Mouse (Mus musculus) naive thymus-derived CD4-positive, alpha-beta T cell, adult 2 months (primary cell): ENCODE measurements around the gene Ddhd1.

Experiments
- DNase-seq: peaks from one replicate; pipeline ENCODE4 v3.0.0-alpha.2; 2011; ENCODE audit warnings: low read depth

Ddhd1 gene

GRCm38 (mm10) chr14:45644786-45645185 is 13.2 kb downstream of the Ddhd1 start:
- no peak for DNase-seq

- DNase-seq = no peak
Measured at GRCm38 (mm10) chr14:45644202-45644601, 13.7 kb downstream of the Ddhd1 start.

- DNase-seq = no peak
Measured at GRCm38 (mm10) chr14:45643461-45643860, 14.5 kb downstream of the Ddhd1 start.

GRCm38 (mm10) chr14:45642795-45643194 is 15.1 kb downstream of the Ddhd1 start:
- DNase-seq = no peak

- no peak for DNase-seq
Measured at GRCm38 (mm10) chr14:45642217-45642616, 15.7 kb downstream of the Ddhd1 start.

GRCm38 (mm10) chr14:45638717-45639116 is 19.2 kb downstream of the Ddhd1 start:
- DNase-seq = no peak

GRCm38 (mm10) chr14:45635496-45635895 is 22.4 kb downstream of the Ddhd1 start:
- no peak for DNase-seq

GRCm38 (mm10) chr14:45632756-45633537 is 25.0 kb downstream of the Ddhd1 start:
- DNase-seq = no peak

GRCm38 (mm10) chr14:45630544-45630943 is 27.4 kb downstream of the Ddhd1 start:
- DNase-seq = no peak

GRCm38 (mm10) chr14:45629938-45630337 is 28.0 kb downstream of the Ddhd1 start:
- no peak for DNase-seq

- DNase-seq = no peak
Measured at GRCm38 (mm10) chr14:45618351-45618750, 39.6 kb downstream of the Ddhd1 start.

GRCm38 (mm10) chr14:45616526-45616925 is 41.4 kb downstream of the Ddhd1 start:
- no peak for DNase-seq

GRCm38 (mm10) chr14:45615776-45616175 is 42.2 kb downstream of the Ddhd1 start:
- DNase-seq = no peak

- DNase-seq = no peak
Measured at GRCm38 (mm10) chr14:45614822-45615221, 43.1 kb downstream of the Ddhd1 start.

GRCm38 (mm10) chr14:45614406-45614805 is 43.5 kb downstream of the Ddhd1 start:
- DNase-seq = no peak

GRCm38 (mm10) chr14:45611654-45612053 is 46.3 kb downstream of the Ddhd1 start:
- no peak for DNase-seq

- peak; percentile 12 for DNase-seq
Measured at GRCm38 (mm10) chr14:45602002-45602401, 55.9 kb downstream of the Ddhd1 start.

- DNase-seq = no peak
Measured at GRCm38 (mm10) chr14:45600587-45600986, 57.4 kb downstream of the Ddhd1 start.

GRCm38 (mm10) chr14:45597855-45598254 is 60.1 kb downstream of the Ddhd1 start:
- no peak for DNase-seq

- DNase-seq = no peak
Measured at GRCm38 (mm10) chr14:45593261-45593660, 64.7 kb downstream of the Ddhd1 start.

GRCm38 (mm10) chr14:45588403-45588802 is 69.5 kb downstream of the Ddhd1 start:
- DNase-seq = no peak

- no peak for DNase-seq
Measured at GRCm38 (mm10) chr14:45587536-45587935, 70.4 kb downstream of the Ddhd1 start.

- DNase-seq = no peak
Measured at GRCm38 (mm10) chr14:45583494-45584027, 74.4 kb downstream of the Ddhd1 start.
